ENCODE assay signal across 22 mouse cellular contexts in the genomic region with DNA sequence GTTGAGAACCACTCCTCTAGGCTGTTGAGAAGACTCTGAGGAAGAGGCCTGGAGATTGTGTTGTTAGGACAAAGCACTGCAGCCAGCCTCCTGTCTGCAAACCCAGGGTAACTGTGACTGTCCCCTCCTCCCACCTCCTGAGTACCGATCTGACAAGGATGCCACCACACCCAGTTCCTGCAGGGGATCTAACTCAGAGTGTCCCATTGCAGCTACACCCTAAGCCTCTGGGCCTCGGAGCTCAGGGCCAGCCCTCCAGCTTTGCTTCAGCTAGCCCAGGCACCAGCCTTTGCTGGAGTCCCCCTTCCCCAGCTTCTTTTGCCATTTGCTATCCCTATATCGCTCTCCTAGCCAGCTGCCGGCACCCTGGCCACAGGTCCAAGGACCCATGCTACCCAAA. TPM values are rescaled to one million over a fixed set of nuclear protein-coding genes. Genes with fewer than 3 reads are reported as not detected.
DNase-seq lines count a peak whose midpoint lies in the region; TF ChIP-seq lines count a peak whose summit lies in the region.
"Had no signal": no experiment of that assay in that cellular context is flagged by ENCODE, and none has a peak within 500 bp of the region (broad histone marks: within the 10 kb centered on the region; RNA-seq: fewer than 3 reads in every experiment).

No protein-coding gene starts in this region.

- H3K9ac ChIP-seq in ES-Bruce4 (ENCODE audit: low read depth, poor library complexity, severe bottlenecking): no peak overlapping the region
- H3K9ac ChIP-seq: embryonic facial prominence, embryonic 15.5 days; heart, embryonic 15.5 days; limb, embryonic 12.5 days; liver, embryonic 12.5 days; stomach, embryonic 15.5 days had no signal

- H3K36me3 ChIP-seq in ES-Bruce4 (ENCODE audit: control insufficient read depth, insufficient read depth, low read length, poor library complexity, severe bottlenecking): no peaks in the 10 kb centered on the region
- H3K36me3 ChIP-seq: embryonic facial prominence, embryonic 15.5 days; heart, embryonic 15.5 days; limb, embryonic 12.5 days; liver, embryonic 12.5 days; neural tube, embryonic 13.5 days; stomach, embryonic 15.5 days had no signal

- no peak for TF ChIP-seq CTCF in layer of hippocampus, adult 2 months (conservative IDR thresholded peaks at IDR 0.05)
- no peak for TF ChIP-seq CTCF in ES-Bruce4 (IDR thresholded peaks at IDR 0.05; ENCODE audit: low read depth, low read length)

- H3K27me3 ChIP-seq in ES-Bruce4 (ENCODE audit: control insufficient read depth, insufficient read depth, low read length, poor library complexity, severe bottlenecking): no peaks in the 10 kb centered on the region
- H3K27me3 ChIP-seq: CH12.LX; embryonic facial prominence, embryonic 15.5 days; limb, embryonic 12.5 days; neural tube, embryonic 13.5 days; stomach, embryonic 15.5 days had no signal

- TF ChIP-seq EP300 in ES-Bruce4 (IDR thresholded peaks at IDR 0.05; ENCODE audit: insufficient read depth, low read depth, low read length): 0 out of 2 replicates have a peak, but pooled peaks have one; percentile 26

- no peak for DNase-seq in layer of hippocampus, adult 2 months (ENCODE audit: low spot score in 2 of 2)
- DNase-seq in layer of hippocampus, adult 9-11 months: no peak
- peak; percentile 54 for DNase-seq in ZHBTc4 (ENCODE audit: low read depth, low spot score)
- DNase-seq in thymus, postnatal 10 days (ENCODE audit: low spot score in 2 of 2): peak; percentile 39 to 51
- DNase-seq in frontal cortex, adult 2 months (ENCODE audit: extremely low spot score in 1 of 2, low spot score in 1 of 2): no peak
- no peak for DNase-seq in adrenal gland, postnatal 10 days
- DNase-seq: adrenal gland, postnatal 14 days; cerebellum, adult 11-12 months; cerebellum, postnatal 14 days; gastrocnemius, postnatal 14 days; heart, adult 2 months; kidney, postnatal 36 days; lung, adult 2 months; right cerebral cortex, postnatal 14 days had no signal

- no peaks in the 10 kb centered on the region for H3K9me3 ChIP-seq in ES-Bruce4 (replicated peaks; ENCODE audit: control insufficient read depth, insufficient read depth, low read length, poor library complexity, severe bottlenecking)
- H3K9me3 ChIP-seq: embryonic facial prominence, embryonic 15.5 days; heart, embryonic 15.5 days; limb, embryonic 12.5 days; liver, embryonic 12.5 days; neural tube, embryonic 13.5 days; stomach, embryonic 15.5 days had no signal

- no peak for TF ChIP-seq POLR2A in ES-Bruce4 (IDR thresholded peaks at IDR 0.05; ENCODE audit: insufficient read depth, low read length)

- H3K27ac ChIP-seq in layer of hippocampus, adult 2 months: peak overlapping the region; percentile 71
- no peak overlapping the region for H3K27ac ChIP-seq in ES-Bruce4 (ENCODE audit: insufficient read depth, low read length)
- H3K27ac ChIP-seq: embryonic facial prominence, embryonic 15.5 days; heart, adult 2 months; heart, embryonic 15.5 days; limb, embryonic 12.5 days; liver, embryonic 12.5 days; neural tube, embryonic 13.5 days; stomach, embryonic 15.5 days had no signal

- H3K4me3 ChIP-seq in layer of hippocampus, adult 2 months: no peak overlapping the region
- no peak overlapping the region for H3K4me3 ChIP-seq in ES-Bruce4 (ENCODE audit: low read depth, low read length)
- H3K4me3 ChIP-seq: embryonic facial prominence, embryonic 15.5 days; heart, adult 2 months; heart, embryonic 15.5 days; limb, embryonic 12.5 days; liver, embryonic 12.5 days; neural tube, embryonic 13.5 days; stomach, embryonic 15.5 days had no signal

- H3K4me1 ChIP-seq in ES-Bruce4 (ENCODE audit: control insufficient read depth, insufficient read depth, low read length): peaks cover 8% of the 10 kb centered on the region

RNA-seq across cellular contexts. Expression of gene Rab11fip4, which starts 22.7 kb away (rescaled TPM):
- total RNA-seq in layer of hippocampus, adult 2 months (2021): 100 to 1,000 TPM; 163 to 168 TPM
- 27.3 and 28.9 TPM in 2 replicates for polyA plus RNA-seq in ES-Bruce4 (2011; ENCODE audit: insufficient read depth, insufficient read length, low read depth, missing spikeins)
- 128 and 133 TPM in 2 replicates for polyA plus RNA-seq in frontal cortex, adult 2 months (2012; rRNA removed)
- total RNA-seq in adrenal gland, postnatal 10 days (2021): 1 to 10 TPM; 5.1 to 5.9 TPM

Comparison
In these comparisons a context has a peak if more than half of its experiments do, and no peak if none do; other contexts are left out.
1. DNase-seq: peak in ZHBTc4 (single experiment) and thymus, postnatal 10 days (2 of 2); none in layer of hippocampus, adult 2 months (0 of 2), layer of hippocampus, adult 9-11 months (single experiment), frontal cortex, adult 2 months (0 of 2) and adrenal gland, postnatal 10 days (single experiment).
2. RNA of gene Rab11fip4, which starts 22.7 kb away (total RNA-seq): 163 to 168 TPM in layer of hippocampus, adult 2 months; 5.1 to 5.9 TPM in adrenal gland, postnatal 10 days; every median in the first group is over 10 times any median in the second.